Mouse (Mus musculus): ENCODE results near the gene Snrpd2.

The Snrpd2 gene

DNA sequence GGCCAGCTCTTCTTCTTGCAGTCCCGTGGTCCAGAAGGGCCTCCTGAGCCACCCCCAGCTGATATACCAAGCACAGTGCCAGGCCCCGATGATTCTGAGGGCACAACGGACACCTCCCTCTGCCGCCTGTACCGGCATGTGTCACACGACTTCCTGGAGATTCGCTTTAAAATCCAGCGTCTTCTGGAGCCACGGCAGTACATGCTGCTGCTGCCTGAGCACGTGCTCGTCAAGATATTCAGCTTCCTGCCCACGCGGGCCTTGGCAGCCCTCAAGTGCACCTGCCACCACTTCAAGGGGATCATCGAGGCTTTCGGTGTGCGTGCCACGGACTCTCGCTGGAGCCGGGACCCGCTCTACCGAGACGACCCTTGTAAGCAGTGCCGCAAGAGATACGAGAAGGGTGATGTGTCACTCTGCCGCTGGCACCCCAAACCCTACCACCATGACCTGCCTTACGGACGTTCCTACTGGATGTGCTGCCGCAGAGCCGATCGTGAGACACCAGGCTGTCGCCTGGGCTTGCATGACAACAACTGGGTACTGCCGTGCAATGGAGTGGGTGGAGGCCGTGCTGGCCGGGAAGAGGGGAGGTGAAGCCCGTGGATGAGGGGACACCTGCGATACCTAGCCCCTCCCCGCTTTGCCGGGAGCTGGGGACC lies 12.7 kb upstream of the Snrpd2 start:
- TF ChIP-seq GATA4 (IDR thresholded peaks at IDR 0.05; ENCODE audit: insufficient replicate concordance, low read length), result no peak

DNA sequence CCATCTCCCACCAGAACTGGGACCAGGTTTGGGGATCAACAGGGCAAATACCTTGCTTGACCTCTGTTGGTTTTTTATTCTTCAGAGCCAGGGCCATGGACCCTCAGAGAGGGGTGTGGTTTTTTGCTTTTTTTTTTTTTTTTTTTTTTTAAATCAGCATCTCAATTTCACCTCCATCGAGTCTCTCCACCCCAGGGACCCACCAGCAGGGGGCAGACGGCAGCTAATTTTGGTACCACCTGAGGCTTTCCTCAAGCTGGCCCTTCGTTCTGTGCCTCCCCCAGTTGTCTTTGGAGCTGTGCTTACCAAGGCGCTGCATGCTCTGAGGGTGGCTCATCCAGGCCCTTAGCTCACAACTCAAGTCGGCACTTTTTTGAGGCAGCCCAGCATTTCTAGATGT lies 12.1 kb upstream of the Snrpd2 start:
- TF ChIP-seq GATA4 (IDR thresholded peaks at IDR 0.05; ENCODE audit: insufficient replicate concordance, low read length), result no peak

GRCm38 (mm10) chr7:19146793-19147192 lies 2.7 kb upstream of the Snrpd2 start:
- TF ChIP-seq GATA4 (IDR thresholded peaks at IDR 0.05; ENCODE audit: insufficient replicate concordance, low read length), result no peak

DNA sequence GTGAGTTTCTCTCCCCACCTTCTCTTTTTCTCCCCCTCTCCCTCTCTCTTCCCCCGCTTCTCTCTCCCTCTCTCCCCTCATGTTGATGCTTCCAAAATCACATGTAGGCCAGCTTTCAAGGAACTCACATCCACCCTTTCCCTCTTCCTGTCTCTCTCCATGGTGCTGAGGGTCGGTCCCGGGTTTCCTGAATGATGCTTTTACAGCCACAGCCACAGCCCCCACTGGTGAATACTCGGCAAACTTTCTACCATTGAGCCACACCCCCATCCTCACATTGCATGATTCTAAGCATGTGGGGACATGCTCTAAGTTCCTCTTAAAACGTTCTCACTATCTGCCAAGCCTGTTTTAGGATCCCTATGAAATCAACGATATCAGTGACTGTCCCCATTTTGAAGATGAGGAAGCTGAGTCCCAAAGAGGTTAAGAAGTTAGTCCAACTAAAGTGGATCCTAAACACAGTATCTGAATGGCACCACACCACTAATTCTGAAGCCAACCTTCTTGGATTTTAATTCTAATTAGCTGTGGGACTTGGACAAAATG lies 2.0 kb upstream of the Snrpd2 start:
- no peak for TF ChIP-seq GATA4 (IDR thresholded peaks at IDR 0.05; ENCODE audit: insufficient replicate concordance, low read length)

DNA sequence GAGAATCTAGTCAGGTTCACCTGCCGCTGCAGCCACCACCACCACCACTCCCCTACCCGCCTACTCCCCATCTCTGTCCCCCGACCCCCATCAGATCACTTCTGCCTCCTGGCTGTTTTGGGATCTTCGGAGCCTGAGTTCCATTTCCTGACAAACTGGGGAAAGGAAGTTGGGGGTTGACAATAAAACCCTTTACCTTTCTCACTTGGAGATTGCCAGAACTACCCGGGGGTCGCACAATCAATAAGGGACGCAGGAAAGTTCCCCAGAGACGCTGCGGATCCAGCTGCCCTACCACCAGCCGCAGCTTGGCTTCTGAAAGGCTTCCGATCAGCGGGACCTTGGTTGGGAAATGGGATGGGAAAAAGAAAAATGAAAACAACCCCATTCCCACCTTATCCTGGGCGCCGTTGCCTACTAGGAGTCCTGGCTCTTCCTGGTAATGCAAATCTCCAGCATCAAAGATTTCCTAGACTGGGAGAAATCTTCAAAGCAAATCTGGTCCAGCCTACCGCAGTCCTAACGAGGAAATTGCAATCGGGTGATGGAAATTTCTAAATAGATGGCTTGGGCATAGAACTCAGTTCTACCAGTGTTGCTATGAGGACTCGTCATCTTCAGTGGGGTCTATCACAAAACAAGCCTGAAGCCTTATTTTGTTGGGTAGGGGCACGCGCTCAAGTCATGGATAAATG lies 1.2 kb upstream of the Snrpd2 start:
- TF ChIP-seq GATA4 (IDR thresholded peaks at IDR 0.05; ENCODE audit: insufficient replicate concordance, low read length), result no peak

GRCm38 (mm10) chr7:19148875-19149541 lies 514 bp upstream of the Snrpd2 start, which contains the start of gene Qpctl:
Gene Qpctl (minus strand): TSS chr7:19149291.
- TF ChIP-seq GATA4 (IDR thresholded peaks at IDR 0.05; ENCODE audit: insufficient replicate concordance, low read length), result no peak

- no peak for TF ChIP-seq GATA4 (IDR thresholded peaks at IDR 0.05; ENCODE audit: insufficient replicate concordance, low read length)
Observed at GRCm38 (mm10) chr7:19154796-19155195, 5.3 kb downstream of the Snrpd2 start.

GRCm38 (mm10) chr7:19155825-19156475 lies 6.4 kb downstream of the Snrpd2 start:
- TF ChIP-seq GATA4 (IDR thresholded peaks at IDR 0.05; ENCODE audit: insufficient replicate concordance, low read length), result no peak

DNA sequence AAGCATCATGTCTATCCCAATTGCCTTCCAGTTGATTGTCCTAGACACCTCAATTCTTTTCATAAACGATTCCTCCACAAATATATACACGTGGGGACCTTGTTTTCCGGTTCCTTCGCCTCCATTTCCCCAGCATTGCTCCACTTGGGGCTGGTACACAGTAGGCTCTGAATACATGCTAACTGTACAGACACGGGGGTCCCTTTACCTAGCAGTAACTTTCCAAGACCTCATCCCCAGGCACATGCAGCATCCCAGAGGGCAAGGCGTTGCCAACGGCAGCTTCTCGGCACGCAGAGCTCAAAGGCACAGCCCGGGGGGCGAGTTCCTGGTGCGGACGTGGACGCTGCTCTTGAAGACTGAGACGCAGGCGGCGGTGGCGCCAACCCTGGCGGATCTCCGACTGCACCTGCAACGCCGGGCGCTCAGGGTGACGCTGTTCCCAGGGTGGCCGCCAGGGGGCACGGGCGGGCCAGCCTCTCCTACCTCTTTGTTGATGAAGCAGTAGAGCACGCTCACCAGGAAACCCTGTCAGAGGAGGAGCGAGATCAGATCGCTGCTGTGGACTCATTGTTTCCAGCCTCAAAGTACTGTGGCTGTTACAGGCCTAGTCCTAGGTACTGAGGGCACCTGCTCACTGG lies 7.8 kb downstream of the Snrpd2 start:
- TF ChIP-seq GATA4 (IDR thresholded peaks at IDR 0.05; ENCODE audit: insufficient replicate concordance, low read length), result no peak

- no peak for TF ChIP-seq GATA4 (IDR thresholded peaks at IDR 0.05; ENCODE audit: insufficient replicate concordance, low read length)
Observed at GRCm38 (mm10) chr7:19158601-19159000, 9.1 kb downstream of the Snrpd2 start.

GRCm38 (mm10) chr7:19159411-19159810 lies 9.9 kb downstream of the Snrpd2 start:
- no peak for TF ChIP-seq GATA4 (IDR thresholded peaks at IDR 0.05; ENCODE audit: insufficient replicate concordance, low read length)

DNA sequence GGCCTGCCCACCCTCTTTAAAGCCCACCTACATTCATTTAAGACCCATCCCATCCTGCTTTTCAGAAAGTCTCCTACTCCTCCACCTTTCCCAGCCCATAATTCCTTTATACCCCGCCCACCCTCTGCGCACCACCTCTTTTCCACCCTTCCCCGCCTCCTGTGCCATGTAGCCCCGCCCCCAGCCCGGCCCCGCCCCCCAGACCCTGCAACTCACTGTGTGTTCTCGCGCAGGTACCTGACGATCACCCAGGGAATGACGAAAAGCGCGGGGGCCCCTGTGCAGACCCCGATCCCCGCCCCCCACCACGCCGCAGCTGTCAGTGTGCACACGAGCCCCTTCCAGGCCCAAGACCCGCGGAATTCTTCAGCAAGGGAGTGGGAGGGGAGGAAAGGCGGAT lies 10.6 kb downstream of the Snrpd2 start:
- no peak for TF ChIP-seq GATA4 (IDR thresholded peaks at IDR 0.05; ENCODE audit: insufficient replicate concordance, low read length)

DNA sequence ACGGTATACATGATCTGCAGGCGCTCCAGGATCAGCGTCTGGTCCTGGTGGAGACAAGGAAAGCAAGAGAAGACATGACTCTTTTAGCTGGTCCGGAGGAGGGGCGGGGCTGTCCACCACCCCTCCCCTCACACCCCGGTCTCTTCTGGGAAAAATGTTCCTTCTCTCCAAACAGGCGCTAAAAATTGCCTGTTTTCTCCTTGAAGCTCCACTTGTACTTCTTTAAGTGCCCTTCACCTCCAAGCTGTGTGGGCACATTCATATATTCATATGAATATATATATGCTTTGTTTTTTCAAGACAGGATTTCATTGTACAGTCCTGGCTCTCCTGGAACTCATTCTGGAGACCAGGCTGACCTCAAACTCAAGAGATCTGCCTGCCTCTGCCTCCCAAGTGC lies 13.4 kb downstream of the Snrpd2 start:
- no peak for TF ChIP-seq GATA4 (IDR thresholded peaks at IDR 0.05; ENCODE audit: insufficient replicate concordance, low read length)

- TF ChIP-seq GATA4 (IDR thresholded peaks at IDR 0.05; ENCODE audit: insufficient replicate concordance, low read length), result no peak
Observed at GRCm38 (mm10) chr7:19163752-19164151, 14.2 kb downstream of the Snrpd2 start.

GRCm38 (mm10) chr7:19164189-19164588 lies 14.7 kb downstream of the Snrpd2 start:
- no peak for TF ChIP-seq GATA4 (IDR thresholded peaks at IDR 0.05; ENCODE audit: insufficient replicate concordance, low read length)

Data from liver, adult (tissue).